Mouse (Mus musculus) adrenal gland, postnatal 0 days (tissue): ENCODE results near the gene Chl1. TPM values are rescaled to one million over a fixed set of nuclear protein-coding genes. Genes with fewer than 3 reads are reported as not detected.

Experiments used
- polyA plus RNA-seq: library from polyadenylated mRNA; unstranded; fragments of >200 nt; fragmentation: Nextera tagmentation; extraction: Ambion mirVana; gene quantifications from 2 replicates; pipeline ENCODE4 v1.2.1, GENCODE M21; 2015

Gene Chl1
- 2.8 and 10.9 TPM in 2 replicates for polyA plus RNA-seq

DNA sequence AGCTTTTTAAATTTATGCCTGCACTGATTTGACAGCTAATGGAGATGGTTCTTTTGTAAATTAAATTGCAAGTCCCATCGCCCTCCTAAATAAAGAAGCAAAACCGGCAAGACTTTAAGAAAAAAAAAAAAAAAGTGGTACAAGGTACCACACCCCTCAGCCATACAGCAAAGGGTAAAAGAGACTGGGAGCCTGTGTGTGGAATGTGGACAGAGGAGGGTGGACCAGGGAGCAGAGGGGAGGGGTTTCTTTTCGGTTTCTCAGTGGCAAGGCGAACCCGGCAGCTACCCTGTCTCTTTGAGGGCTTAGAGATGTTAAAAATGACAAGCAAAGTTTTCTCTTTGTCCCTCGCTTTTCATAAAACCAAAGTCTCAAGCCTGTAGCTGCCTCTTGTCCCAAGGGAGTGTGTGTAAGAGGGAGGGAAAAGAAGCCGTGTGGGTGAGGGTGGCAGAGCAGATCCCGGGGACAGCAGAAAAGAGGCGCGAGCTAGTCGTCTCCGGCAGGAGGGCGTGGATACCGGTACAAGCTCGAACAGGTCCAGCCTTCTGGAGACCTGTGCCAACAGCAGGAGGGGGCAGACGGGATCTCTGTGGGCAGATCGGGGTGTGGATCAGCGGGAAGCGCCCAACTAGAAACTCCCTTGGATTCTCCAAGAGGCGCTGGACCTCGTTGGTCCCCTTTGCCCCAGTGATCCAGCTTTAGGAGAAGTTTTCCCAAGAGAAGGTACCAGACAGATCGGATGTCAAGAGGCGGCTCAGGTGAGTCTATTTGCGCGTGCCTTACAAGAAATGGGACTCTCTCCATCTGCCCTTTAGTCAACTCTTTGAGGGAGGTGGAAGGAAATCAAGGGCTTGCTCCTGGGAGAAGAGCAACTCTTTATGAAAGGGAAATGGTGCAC lies at the start of gene Chl1:
TSS of gene Chl1 (plus strand) at position 195 of the 898 bp plus-strand sequence.

